28 mouse cellular contexts compared by ENCODE assay signal in the genomic region with DNA sequence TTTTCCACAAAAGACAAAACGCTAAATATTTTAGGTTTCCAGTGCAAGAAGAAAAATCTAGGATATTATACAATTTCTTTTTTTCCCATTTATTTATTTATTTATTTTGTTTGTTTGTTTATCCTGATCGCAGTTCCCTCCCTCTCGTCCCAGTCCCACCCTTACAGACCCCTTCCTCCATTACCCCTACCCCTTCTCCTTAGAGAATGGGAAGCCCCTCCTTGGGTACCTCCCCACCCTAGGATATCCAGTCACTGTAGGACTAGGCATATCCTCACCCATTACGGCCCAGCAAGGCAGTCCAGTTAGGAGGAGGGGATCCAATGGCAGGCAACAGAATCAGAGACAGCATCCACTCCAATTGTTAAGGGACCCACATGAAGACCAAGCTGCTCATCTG.
"Had no signal": no experiment of that assay in that cellular context is flagged by ENCODE, and none has a peak within 500 bp of the region (broad histone marks: within the 10 kb centered on the region; RNA-seq: fewer than 3 reads in every experiment).

No protein-coding gene starts in this region.

- DNase-seq: cerebellum, adult 2 months; cerebellum, adult 8-10 months; cerebellum, adult 9-10 months; cerebellum, adult 9-11 months; cerebellum, postnatal 10 days; cerebellum, postnatal 14 days; cerebellum, postnatal 25 days; cerebellum, postnatal 36 days; embryo, embryonic 11 days; forebrain, postnatal 0 days; gastrocnemius, adult 2 months; gastrocnemius, postnatal 10 days; gastrocnemius, postnatal 14 days; gastrocnemius, postnatal 25 days; gastrocnemius, postnatal 36 days; heart, adult 11 months; heart, adult 18-20 months; heart, adult 2 months had no signal

- H3K27me3 ChIP-seq: embryonic facial prominence, embryonic 12.5 days; embryonic facial prominence, embryonic 13.5 days; embryonic facial prominence, embryonic 15.5 days; forebrain, embryonic 12.5 days; forebrain, embryonic 13.5 days had no signal

- H3K4me1 ChIP-seq: embryonic facial prominence, embryonic 10.5 days; embryonic facial prominence, embryonic 12.5 days; embryonic facial prominence, embryonic 13.5 days; embryonic facial prominence, embryonic 15.5 days; forebrain, embryonic 10.5 days; forebrain, embryonic 12.5 days; forebrain, embryonic 13.5 days had no signal

- H3K27ac ChIP-seq: embryonic facial prominence, embryonic 10.5 days; embryonic facial prominence, embryonic 12.5 days; embryonic facial prominence, embryonic 13.5 days; embryonic facial prominence, embryonic 15.5 days; forebrain, embryonic 10.5 days; forebrain, embryonic 12.5 days; forebrain, embryonic 13.5 days; gastrocnemius, adult 2 months; heart, adult 2 months had no signal

- H3K9me3 ChIP-seq: embryonic facial prominence, embryonic 10.5 days; embryonic facial prominence, embryonic 12.5 days; embryonic facial prominence, embryonic 13.5 days; embryonic facial prominence, embryonic 15.5 days; forebrain, embryonic 10.5 days; forebrain, embryonic 12.5 days; forebrain, embryonic 13.5 days had no signal

- H3K4me3 ChIP-seq: embryonic facial prominence, embryonic 10.5 days; embryonic facial prominence, embryonic 12.5 days; embryonic facial prominence, embryonic 13.5 days; embryonic facial prominence, embryonic 15.5 days; erythroblast, embryonic 14.5 days; forebrain, embryonic 10.5 days; forebrain, embryonic 12.5 days; forebrain, embryonic 13.5 days; gastrocnemius, adult 2 months; heart, adult 2 months had no signal

- H3K4me2 ChIP-seq: embryonic facial prominence, embryonic 12.5 days; embryonic facial prominence, embryonic 13.5 days; embryonic facial prominence, embryonic 15.5 days; forebrain, embryonic 12.5 days; forebrain, embryonic 13.5 days had no signal

- H3K9ac ChIP-seq: embryonic facial prominence, embryonic 12.5 days; embryonic facial prominence, embryonic 13.5 days; embryonic facial prominence, embryonic 15.5 days; forebrain, embryonic 12.5 days; forebrain, embryonic 13.5 days; forebrain, postnatal 0 days had no signal

- ATAC-seq: forebrain, embryonic 13.5 days; forebrain, embryonic 14.5 days; forebrain, embryonic 16.5 days; forebrain, postnatal 0 days had no signal
